Mouse (Mus musculus) midbrain, embryonic 11.5 days (tissue): ENCODE data around the gene Prkaca. TPM values are rescaled to one million over a fixed set of nuclear protein-coding genes. Genes with fewer than 3 reads are reported as not detected.

Source experiments
- ATAC-seq: fragments of 200-750 bp; cut with Nextera tagmentation; 2 replicates; pipeline ENCODE4 v1.8.0; 2017; ENCODE audit warnings: moderate TSS enrichment, moderate library complexity; ENCODE audit not compliant: low FRiP score
- DNase-seq: peaks from one replicate; pipeline ENCODE4 v3.0.0; 2015; ENCODE audit warnings: low spot score; ENCODE audit errors: missing footprints
- H3K27ac ChIP-seq: fragments of 300-500 bp; sonication (generic); 2 replicates; pipeline ENCODE4 v1.5.1; 2014; ENCODE audit warnings: low read depth, low read length
- H3K27me3 ChIP-seq: fragments of 300-500 bp; sonication (generic); 2 replicates; pipeline ENCODE4 v1.6.1; 2014; ENCODE audit warnings: mild to moderate bottlenecking, low read length, moderate library complexity, mixed read lengths; ENCODE audit not compliant: control insufficient read depth, insufficient read depth
- H3K36me3 ChIP-seq: fragments of 300-500 bp; sonication (generic); 2 replicates; pipeline ENCODE4 v1.6.1; 2014; ENCODE audit warnings: mild to moderate bottlenecking, low read length, moderate library complexity, mixed read lengths; ENCODE audit not compliant: control insufficient read depth, insufficient read depth
- H3K4me1 ChIP-seq: fragments of 300-500 bp; sonication (generic); 2 replicates; pipeline ENCODE4 v1.6.1; 2014; ENCODE audit warnings: low read length; ENCODE audit not compliant: control insufficient read depth, insufficient read depth
- H3K4me2 ChIP-seq: fragments of 300-500 bp; sonication (generic); 2 replicates; pipeline ENCODE4 v1.6.1; 2014; ENCODE audit warnings: mild to moderate bottlenecking, moderate library complexity
- H3K4me3 ChIP-seq: fragments of 300-500 bp; sonication (generic); 2 replicates; pipeline ENCODE4 v1.5.1; 2014; ENCODE audit warnings: low read depth, low read length
- H3K9ac ChIP-seq: fragments of 300-500 bp; sonication (generic); 2 replicates; pipeline ENCODE4 v1.6.1; 2014; ENCODE audit warnings: low read length
- H3K9me3 ChIP-seq: fragments of 300-500 bp; sonication (generic); 2 replicates; pipeline ENCODE4 v1.6.1; 2016; ENCODE audit warnings: low read length; ENCODE audit not compliant: control insufficient read depth
- WGBS: fragments of 180-500 bp; shearing (Covaris S2); extraction: QIAGEN DNeasy Blood & Tissue Kit; methylation state at CpG from one replicate; pipeline ENCODE4 v1.1.7; 2014; 5-methylcytosine and 5-hydroxymethylcytosine counted together
- polyA plus RNA-seq: library from polyadenylated mRNA; unstranded; fragments of >200 nt; fragmentation: Nextera tagmentation; extraction: Ambion mirVana; gene quantifications from 2 replicates; pipeline ENCODE4 v1.2.1, GENCODE M21; 2014

Prkaca gene
- polyA plus RNA-seq, 1 experiment from 2014 or later = 156 TPM

DNA sequence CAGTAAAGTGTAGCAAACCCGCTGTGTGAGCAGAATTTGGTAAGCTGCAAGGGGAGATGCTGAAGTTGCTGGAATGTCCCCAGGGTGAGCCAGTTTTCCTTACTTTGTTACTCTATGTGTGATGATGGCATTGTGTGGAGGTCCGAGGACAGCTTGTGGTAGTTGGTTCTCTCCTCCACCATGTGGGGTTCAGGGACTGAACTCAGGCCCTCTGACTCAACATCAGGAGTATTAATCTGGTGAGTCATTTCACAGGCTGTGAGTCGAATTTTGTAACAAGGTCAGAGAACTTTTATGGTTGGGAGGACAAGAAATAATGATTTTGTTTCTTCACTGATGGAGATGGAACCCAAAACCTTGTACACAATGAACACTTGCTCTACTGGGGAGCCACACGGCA, 60.0 kb downstream of the Prkaca start:
- DNase-seq (no peak), ATAC-seq (no peak)
- no peak overlapping the region for H3K9ac ChIP-seq
- 80% methylated on average over 4 of the region's 4 CpGs for WGBS
- no peak overlapping the region for H3K27ac ChIP-seq
- H3K36me3 ChIP-seq = no peaks in the 10 kb centered on the region
- no peaks in the 10 kb centered on the region for H3K9me3 ChIP-seq
- peaks cover 8% of the 10 kb centered on the region for H3K27me3 ChIP-seq
- no peaks in the 10 kb centered on the region for H3K4me1 ChIP-seq
- H3K4me2 ChIP-seq = no peak overlapping the region
- no peak overlapping the region for H3K4me3 ChIP-seq

DNA sequence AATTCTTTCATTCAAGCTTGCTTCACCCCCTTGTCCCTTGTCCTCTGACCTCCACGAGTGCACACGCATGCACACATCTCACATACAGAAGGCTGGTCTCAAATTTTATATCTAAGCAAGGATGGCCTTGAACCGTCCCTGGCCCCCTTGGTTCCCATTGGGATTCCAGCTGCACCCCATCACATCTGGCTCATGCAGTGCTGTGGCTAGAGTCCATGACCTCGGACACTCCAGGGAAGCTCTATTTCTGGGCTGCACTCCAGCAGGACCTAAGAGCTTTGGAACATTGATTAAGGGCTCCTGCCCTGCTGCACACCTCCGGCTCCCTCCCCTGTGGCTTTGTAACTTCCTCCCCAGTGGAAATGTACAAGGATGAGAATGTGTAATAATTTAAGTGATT, 65.2 kb downstream of the Prkaca start:
- Histone ChIP-seq H3K4me2 (no peak overlapping the region), H3K27me3 (peaks cover 17% of the 10 kb centered on the region), H3K9me3 (no peaks in the 10 kb centered on the region), H3K36me3 (no peaks in the 10 kb centered on the region), H3K4me3 (no peak overlapping the region), H3K27ac (no peak overlapping the region), H3K4me1 (0 out of 2 replicates have a peak, but pooled peaks cover 4% of the 10 kb centered on the region), H3K9ac (no peak overlapping the region)
- ATAC-seq (no peak), DNase-seq (no peak)
- WGBS = 82% methylated on average over 5 of the region's 5 CpGs

DNA sequence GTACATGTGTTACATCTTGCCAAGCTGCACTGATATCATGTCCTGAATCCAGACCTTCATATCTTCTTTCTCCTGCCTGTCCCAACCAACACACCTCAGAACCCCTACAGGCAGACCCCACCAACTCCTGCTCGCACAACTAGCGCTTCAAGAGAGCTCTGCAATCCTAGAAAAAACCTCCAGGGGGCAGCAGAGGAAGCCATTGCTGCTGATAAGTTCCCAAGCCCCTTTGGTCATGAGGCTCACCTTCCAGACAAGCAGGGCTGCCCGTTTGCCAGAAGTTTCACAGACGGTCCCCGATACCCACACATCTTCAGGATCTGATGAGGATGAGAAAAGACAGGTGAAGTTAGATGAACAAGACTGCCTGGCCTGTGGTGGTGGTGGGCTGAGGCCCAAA, 66.3 kb downstream of the Prkaca start:
- no peak overlapping the region for H3K4me3 ChIP-seq
- H3K4me1 ChIP-seq = 0 out of 2 replicates have a peak, but pooled peaks cover 4% of the 10 kb centered on the region
- H3K36me3 ChIP-seq = no peaks in the 10 kb centered on the region
- DNase-seq = peak; percentile 98
- H3K4me2 ChIP-seq = no peak overlapping the region
- WGBS = 11% methylated on average over 5 of the region's 5 CpGs
- no peak overlapping the region for H3K27ac ChIP-seq
- H3K27me3 ChIP-seq = peaks cover 28% of the 10 kb centered on the region
- no peak overlapping the region for H3K9ac ChIP-seq
- peak; percentile 13; the same call in 1 of the 2 replicates for ATAC-seq
- H3K9me3 ChIP-seq = no peaks in the 10 kb centered on the region

DNA sequence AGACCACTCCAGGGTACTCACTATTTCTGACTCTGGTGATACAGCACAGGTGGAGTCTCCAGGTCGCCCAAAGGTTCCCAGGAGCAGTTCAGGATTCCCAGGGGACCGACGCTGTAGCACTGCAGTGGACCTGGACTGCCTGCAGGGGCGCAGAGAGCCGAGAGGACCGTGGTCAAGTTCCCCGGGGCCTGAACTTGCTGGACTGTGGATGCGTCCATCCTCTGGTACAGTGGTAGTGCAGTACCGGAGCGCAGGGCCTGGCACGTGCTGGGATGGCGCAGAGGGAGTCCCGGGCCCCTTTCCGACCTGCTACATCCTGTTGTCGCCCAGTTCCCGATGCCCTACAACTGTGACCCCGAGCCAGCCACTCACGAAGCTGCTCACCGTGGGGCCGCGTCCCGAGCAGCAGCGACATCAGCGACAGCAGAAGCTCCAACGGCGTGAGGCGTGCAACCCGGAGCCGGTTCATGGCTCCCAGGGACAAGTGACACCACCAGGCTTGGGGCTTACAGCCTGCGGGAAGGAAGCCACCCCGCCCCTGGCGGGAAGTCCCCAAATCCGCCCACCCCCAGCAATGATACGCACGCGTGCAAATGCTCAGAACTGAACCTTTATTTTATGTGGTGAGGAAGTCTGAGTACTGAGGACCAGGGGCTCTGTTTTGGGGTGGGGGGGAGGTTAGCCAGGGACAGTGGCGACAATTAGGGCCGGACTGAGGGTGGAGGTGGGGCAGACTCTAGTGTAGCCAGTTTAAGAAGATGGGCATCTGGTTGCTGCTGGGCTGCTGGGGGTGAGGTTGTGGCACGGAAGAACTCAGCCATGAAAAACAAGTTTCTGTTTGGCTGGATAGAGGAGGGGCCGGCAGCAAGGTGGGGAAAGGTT, 69.5 kb downstream of the Prkaca start, which contains the start of gene Il27ra:
Gene Il27ra (minus strand): TSS at position 524 of the 882 bp plus-strand sequence.
- peaks cover 42% of the 10 kb centered on the region for H3K27me3 ChIP-seq
- H3K4me2 ChIP-seq = peak within 1 kb of the TSS; percentile 60
- H3K4me1 ChIP-seq = peaks cover 4% of the 10 kb centered on the region; the same call in 1 of the 2 replicates
- DNase-seq (peak; percentile 94), ATAC-seq (peak; percentile 81)
- peak within 1 kb of the TSS; percentile 32; the same call in 1 of the 2 replicates for H3K9ac ChIP-seq
- H3K9me3 ChIP-seq = no peaks in the 10 kb centered on the region; the same call in 1 of the 2 replicates
- H3K27ac ChIP-seq = no peak within 1 kb of the TSS
- H3K4me3 ChIP-seq = peak within 1 kb of the TSS; percentile 24
- 4% methylated on average over 40 of the region's 40 CpGs for WGBS
- H3K36me3 ChIP-seq = no peaks in the 10 kb centered on the region

DNA sequence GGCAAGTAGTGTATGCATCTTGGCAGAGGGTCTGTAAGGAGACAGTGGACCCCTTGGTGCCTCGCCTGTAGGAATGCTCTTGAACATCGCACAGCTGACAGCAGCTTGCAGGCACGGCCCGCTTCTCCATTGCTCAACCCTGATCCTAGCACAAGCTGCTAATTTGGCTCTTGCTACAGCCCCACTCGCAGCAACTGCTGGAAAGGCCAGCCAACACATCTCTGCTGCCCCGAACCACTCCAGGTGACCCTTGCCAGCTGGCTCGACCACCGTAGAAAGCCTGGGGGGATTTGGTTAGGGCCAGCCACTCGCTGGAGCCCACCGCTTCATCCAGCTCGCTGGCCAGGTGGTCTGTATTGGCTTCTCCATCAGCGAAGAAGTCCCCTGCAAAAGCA, 70.2 kb downstream of the Prkaca start:
- 32% methylated on average over 12 of the region's 12 CpGs for WGBS

DNA sequence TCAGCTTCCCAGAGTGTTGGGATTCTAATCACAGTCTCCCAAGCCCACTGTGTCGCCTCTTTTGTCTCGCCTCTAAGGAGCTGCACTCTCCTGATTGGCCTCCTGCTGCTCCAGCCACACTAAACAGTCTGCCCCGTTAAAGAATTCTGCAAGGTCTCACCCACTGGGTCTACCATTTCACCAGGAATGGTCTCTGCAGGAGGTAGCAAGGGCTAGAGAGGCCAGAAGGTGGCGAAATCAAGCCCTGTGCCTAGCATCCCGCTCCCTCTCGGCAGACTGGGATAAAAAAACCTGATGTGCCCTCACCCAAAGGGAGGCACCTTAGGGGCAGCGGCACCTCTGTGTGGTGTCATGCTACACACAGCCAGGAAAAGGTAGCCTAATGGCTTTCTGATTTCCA, 71.3 kb downstream of the Prkaca start:
- DNase-seq = no peak
- H3K27me3 ChIP-seq = peaks cover 42% of the 10 kb centered on the region
- no peak overlapping the region for H3K4me3 ChIP-seq
- WGBS = 6% methylated on average over 7 of the region's 7 CpGs
- H3K4me1 ChIP-seq = peaks cover 4% of the 10 kb centered on the region; the same call in 1 of the 2 replicates
- H3K9ac ChIP-seq = no peak overlapping the region
- no peak overlapping the region for H3K27ac ChIP-seq
- no peaks in the 10 kb centered on the region; the same call in 1 of the 2 replicates for H3K9me3 ChIP-seq
- ATAC-seq = no peak
- H3K4me2 ChIP-seq = no peak overlapping the region
- no peaks in the 10 kb centered on the region for H3K36me3 ChIP-seq

More for the DNA sequence above, 70.2 kb downstream of the Prkaca start:
- H3K27ac ChIP-seq = no peak overlapping the region
- H3K4me1 ChIP-seq = peaks cover 4% of the 10 kb centered on the region; the same call in 1 of the 2 replicates
- ATAC-seq (0 out of 2 replicates have a peak, but pooled peaks have one; percentile 28), DNase-seq (no peak)
- H3K4me2 ChIP-seq = no peak overlapping the region
- no peaks in the 10 kb centered on the region; the same call in 1 of the 2 replicates for H3K9me3 ChIP-seq
- no peak overlapping the region for H3K4me3 ChIP-seq
- H3K9ac ChIP-seq = no peak overlapping the region
- H3K27me3 ChIP-seq = peaks cover 42% of the 10 kb centered on the region
- no peaks in the 10 kb centered on the region for H3K36me3 ChIP-seq

DNA sequence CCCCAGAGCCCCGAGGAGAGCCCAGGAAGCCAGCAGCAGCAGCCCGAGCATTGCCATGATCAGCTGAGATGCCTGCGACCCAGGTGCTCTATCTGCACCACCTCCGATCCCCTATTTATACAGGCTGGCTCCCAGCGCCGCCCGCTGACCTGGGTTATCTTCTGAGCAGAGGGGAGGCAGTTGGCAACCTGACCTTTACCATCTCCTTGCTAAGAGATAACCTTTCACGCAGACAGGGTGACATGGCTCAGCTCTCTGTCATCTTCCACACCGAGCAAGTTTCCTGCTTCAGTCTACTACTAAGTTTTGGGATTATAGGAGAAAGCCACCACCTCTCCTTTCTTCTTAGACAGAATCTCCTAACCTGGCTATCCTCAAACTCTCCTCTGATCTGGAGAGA, 72.1 kb downstream of the Prkaca start, which contains the start of gene Rln3:
Gene Rln3 (minus strand): TSS at position 101 of the 400 bp plus-strand sequence.
- ATAC-seq (no peak), DNase-seq (no peak)
- Histone ChIP-seq H3K36me3 (no peaks in the 10 kb centered on the region), H3K4me2 (peak within 1 kb of the TSS; percentile 24; the same call in 1 of the 2 replicates), H3K27ac (no peak within 1 kb of the TSS), H3K9ac (no peak within 1 kb of the TSS), H3K4me3 (no peak within 1 kb of the TSS), H3K9me3 (no peaks in the 10 kb centered on the region; the same call in 1 of the 2 replicates), H3K4me1 (peaks cover 4% of the 10 kb centered on the region; the same call in 1 of the 2 replicates), H3K27me3 (peaks cover 40% of the 10 kb centered on the region)
- WGBS = 8% methylated on average over 9 of the region's 9 CpGs
